Mouse (Mus musculus): ENCODE results near the gene Morn1.

DNA sequence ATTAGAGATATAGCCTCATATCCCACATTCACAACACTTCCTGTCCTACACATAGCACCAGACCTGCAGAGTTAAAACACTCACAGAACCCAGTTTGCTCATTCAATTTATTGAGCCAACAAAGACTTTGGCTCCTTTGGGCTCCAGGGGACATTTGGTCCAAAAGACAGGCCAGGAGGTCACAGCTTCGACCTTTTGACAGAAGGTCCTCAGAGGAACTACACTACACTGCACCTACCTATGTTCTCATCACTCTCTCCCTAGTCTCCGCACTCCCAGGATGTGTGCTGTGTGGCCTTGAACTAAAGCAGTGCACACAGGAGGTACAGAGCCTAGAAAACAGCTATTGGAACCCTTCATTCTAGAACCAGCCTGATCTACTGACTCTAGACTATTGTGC is 10.6 kb upstream of the Morn1 start:
- TF ChIP-seq CTCF (IDR thresholded peaks at IDR 0.05; ENCODE audit: control insufficient read depth, insufficient read depth, insufficient replicate concordance, low read depth, low read length) = no peak
- TF ChIP-seq POLR2A (IDR thresholded peaks at IDR 0.05; ENCODE audit: control insufficient read depth, low read depth, low read length) = no peak
